In the genomic region with DNA sequence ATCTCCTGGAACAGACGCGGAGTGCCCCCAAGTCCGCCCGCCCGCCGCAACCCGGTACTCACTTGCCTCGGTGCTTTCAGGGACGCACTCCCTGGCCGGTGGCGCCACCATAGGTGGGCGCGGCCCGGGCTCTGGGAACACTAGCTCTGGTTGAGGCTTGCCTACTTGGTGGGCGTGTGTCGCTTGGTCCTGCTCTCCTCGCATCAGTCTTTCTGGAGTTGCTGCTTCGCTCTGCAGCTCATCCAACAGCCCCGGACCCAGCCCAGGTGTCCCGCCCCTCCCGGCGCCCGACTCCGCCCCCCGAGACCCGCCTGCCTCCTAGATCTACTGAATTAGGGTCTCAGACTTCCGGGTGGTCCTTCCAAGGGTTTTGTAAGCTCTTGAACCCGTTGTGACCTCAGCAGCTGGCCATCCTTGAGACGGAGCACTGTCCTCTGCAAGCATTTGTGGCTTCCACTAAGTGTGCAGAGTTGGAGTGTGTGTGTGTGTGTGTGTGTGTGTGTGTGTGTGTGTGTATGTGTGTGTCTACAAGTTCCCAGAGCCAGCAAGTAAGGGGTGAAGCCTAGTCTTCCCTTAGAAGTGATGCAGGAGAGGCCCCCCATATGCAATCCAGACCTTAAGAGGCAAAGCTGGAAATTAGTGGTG, we compare ENCODE assay signal across 8 mouse cellular contexts. TPM values are rescaled to one million over a fixed set of nuclear protein-coding genes. Genes with fewer than 3 reads are reported as not detected.
DNase-seq lines count a peak whose midpoint lies in the region; ATAC-seq and TF ChIP-seq lines count a peak whose summit lies in the region.

A gene (minus strand): TSS at position 254 of the 645 bp plus-strand sequence.

- under 1% methylated on average over 29 of the region's 29 CpGs for WGBS in lung, embryonic 15.5 days
- 1% methylated on average over 29 of the region's 29 CpGs for WGBS in embryonic facial prominence, embryonic 10.5 days
- WGBS in heart, postnatal 0 days = 2% methylated on average over 29 of the region's 29 CpGs
- 2% methylated on average over 29 of the region's 29 CpGs for WGBS in liver, embryonic 13.5 days (ENCODE audit: insufficient replicate concordance)
- WGBS in stomach, embryonic 15.5 days = 2% methylated on average over 29 of the region's 29 CpGs

- H3K27ac ChIP-seq in lung, embryonic 15.5 days = no peak within 1 kb of the TSS
- H3K27ac ChIP-seq in embryonic facial prominence, embryonic 10.5 days (replicated peaks) = peak within 1 kb of the TSS; percentile 2; the same call in 1 of the 2 replicates
- no peak within 1 kb of the TSS for H3K27ac ChIP-seq in heart, postnatal 0 days (ENCODE audit: low read depth)
- H3K27ac ChIP-seq in liver, embryonic 13.5 days = no peak within 1 kb of the TSS
- H3K27ac ChIP-seq in stomach, embryonic 15.5 days = no peak within 1 kb of the TSS

- peak; percentile 44; the same call in 1 of the 2 replicates for ATAC-seq in lung, embryonic 15.5 days (ENCODE audit: borderline replicate concordance, extremely low read depth, low FRiP score, low TSS enrichment)
- ATAC-seq in heart, postnatal 0 days (ENCODE audit: insufficient read depth, low read depth) = peak; percentile 24; the same call in 1 of the 2 replicates
- ATAC-seq in liver, embryonic 13.5 days (ENCODE audit: low read depth) = no peak; the same call in 1 of the 2 replicates
- ATAC-seq in stomach, embryonic 15.5 days (ENCODE audit: insufficient read depth, low FRiP score, low read depth) = peak; percentile 43; the same call in 1 of the 2 replicates

- TF ChIP-seq EP300 in heart, postnatal 0 days (IDR thresholded peaks at IDR 0.05; ENCODE audit: low read depth) = no peak

- peaks cover 19% of the 10 kb centered on the region for H3K27me3 ChIP-seq in lung, embryonic 15.5 days
- peaks cover 59% of the 10 kb centered on the region for H3K27me3 ChIP-seq in embryonic facial prominence, embryonic 10.5 days (replicated peaks; ENCODE audit: low read depth, poor library complexity, severe bottlenecking)
- H3K27me3 ChIP-seq in heart, postnatal 0 days (ENCODE audit: control insufficient read depth, insufficient read depth, low read length) = peaks cover 15% of the 10 kb centered on the region
- H3K27me3 ChIP-seq in liver, embryonic 13.5 days = peaks cover 53% of the 10 kb centered on the region
- H3K27me3 ChIP-seq in stomach, embryonic 15.5 days (replicated peaks) = peaks cover 7% of the 10 kb centered on the region

- H3K4me3 ChIP-seq in lung, embryonic 15.5 days = peak within 1 kb of the TSS; percentile 45
- H3K4me3 ChIP-seq in embryonic facial prominence, embryonic 10.5 days = peak within 1 kb of the TSS; percentile 70
- H3K4me3 ChIP-seq in heart, postnatal 0 days (ENCODE audit: low read depth, low read length) = peak within 1 kb of the TSS; percentile 52
- H3K4me3 ChIP-seq in liver, embryonic 13.5 days (replicated peaks) = peak within 1 kb of the TSS; percentile 48
- peak within 1 kb of the TSS; percentile 46 for H3K4me3 ChIP-seq in stomach, embryonic 15.5 days (replicated peaks)

- H3K36me3 ChIP-seq in lung, embryonic 15.5 days = no peaks in the 10 kb centered on the region
- H3K36me3 ChIP-seq in embryonic facial prominence, embryonic 10.5 days (replicated peaks) = no peaks in the 10 kb centered on the region
- no peaks in the 10 kb centered on the region for H3K36me3 ChIP-seq in heart, postnatal 0 days (replicated peaks; ENCODE audit: control insufficient read depth, insufficient read depth, low read length)
- H3K36me3 ChIP-seq in liver, embryonic 13.5 days = no peaks in the 10 kb centered on the region
- no peaks in the 10 kb centered on the region for H3K36me3 ChIP-seq in stomach, embryonic 15.5 days

- no peaks in the 10 kb centered on the region for H3K9me3 ChIP-seq in lung, embryonic 15.5 days
- H3K9me3 ChIP-seq in embryonic facial prominence, embryonic 10.5 days = no peaks in the 10 kb centered on the region
- no peaks in the 10 kb centered on the region for H3K9me3 ChIP-seq in heart, postnatal 0 days (replicated peaks; ENCODE audit: control insufficient read depth, low read length)
- no peaks in the 10 kb centered on the region for H3K9me3 ChIP-seq in liver, embryonic 13.5 days (replicated peaks)
- no peaks in the 10 kb centered on the region for H3K9me3 ChIP-seq in stomach, embryonic 15.5 days

- TF ChIP-seq CTCF in heart, postnatal 0 days (IDR thresholded peaks at IDR 0.05; ENCODE audit: low read depth) = no peak

- H3K4me1 ChIP-seq in lung, embryonic 15.5 days = peaks cover 13% of the 10 kb centered on the region
- H3K4me1 ChIP-seq in embryonic facial prominence, embryonic 10.5 days = peaks cover 16% of the 10 kb centered on the region
- 0 out of 2 replicates have a peak, but pooled peaks cover 8% of the 10 kb centered on the region for H3K4me1 ChIP-seq in heart, postnatal 0 days (ENCODE audit: control insufficient read depth, insufficient read depth)
- H3K4me1 ChIP-seq in liver, embryonic 13.5 days (replicated peaks) = 0 out of 2 replicates have a peak, but pooled peaks cover 7% of the 10 kb centered on the region
- peaks cover 5% of the 10 kb centered on the region; the same call in 1 of the 2 replicates for H3K4me1 ChIP-seq in stomach, embryonic 15.5 days

- H3K9ac ChIP-seq in lung, embryonic 15.5 days = peak within 1 kb of the TSS; percentile 6; the same call in 1 of the 2 replicates
- H3K9ac ChIP-seq in heart, postnatal 0 days (replicated peaks; ENCODE audit: low read depth, low read length) = peak within 1 kb of the TSS; percentile 16; the same call in 1 of the 2 replicates
- no peak within 1 kb of the TSS for H3K9ac ChIP-seq in liver, embryonic 13.5 days
- no peak within 1 kb of the TSS for H3K9ac ChIP-seq in stomach, embryonic 15.5 days

- no peak for DNase-seq in lung, postnatal 14 days
- peak; percentile 72 for DNase-seq in embryonic facial prominence, embryonic 10.5 days (ENCODE audit: low spot score)
- DNase-seq in heart, postnatal 0 days (ENCODE audit: low spot score) = no peak
- DNase-seq in liver, embryonic 13.5 days = no peak
- no peak for DNase-seq in ovary, postnatal 14 days (ENCODE audit: low spot score)
- no peak for DNase-seq in T-cell, adult 2 months (ENCODE audit: low spot score)

- peak within 1 kb of the TSS; percentile 97 for H3K4me2 ChIP-seq in lung, embryonic 15.5 days
- peak within 1 kb of the TSS; percentile 91 for H3K4me2 ChIP-seq in heart, postnatal 0 days (ENCODE audit: low read depth, low read length)
- peak within 1 kb of the TSS; percentile 67 for H3K4me2 ChIP-seq in liver, embryonic 13.5 days
- peak within 1 kb of the TSS; percentile 95 for H3K4me2 ChIP-seq in stomach, embryonic 15.5 days

RNA-seq across cellular contexts. Expression of the gene that starts here (rescaled TPM):
- polyA plus RNA-seq in lung, embryonic 15.5 days (2015; fragmentation: Nextera tagmentation; extraction: Ambion mirVana) = 0.25 and 0.31 TPM in 2 replicates
- 1.3 and 1.7 TPM in 2 replicates for polyA plus RNA-seq in embryonic facial prominence, embryonic 10.5 days (2016; fragmentation: Nextera tagmentation; extraction: Ambion mirVana)
- total RNA-seq in heart, postnatal 0 days (2014; rRNA removed; ENCODE audit: low replicate concordance) = 0.76 and 5.5 TPM in 2 replicates
- polyA plus RNA-seq in heart, postnatal 0 days (2015; fragmentation: Nextera tagmentation; extraction: Ambion mirVana) = 0.22 and 0.30 TPM in 2 replicates
- polyA plus RNA-seq in liver, embryonic 13.5 days (2015; fragmentation: Nextera tagmentation; extraction: Ambion mirVana) = 0.20 and 0.24 TPM in 2 replicates
- 0.27 and 0.57 TPM in 2 replicates for polyA plus RNA-seq in stomach, embryonic 15.5 days (2015; fragmentation: Nextera tagmentation; extraction: Ambion mirVana)

Comparison
In these comparisons a context has a peak if more than half of its experiments do, and no peak if none do; other contexts are left out.
1. Peak in ATAC-seq, H3K4me3 ChIP-seq, H3K9ac ChIP-seq and H3K4me2 ChIP-seq in lung, embryonic 15.5 days; RNA of the gene not detected or under 1 TPM.
2. Peak in ATAC-seq, H3K4me3 ChIP-seq and H3K4me2 ChIP-seq in stomach, embryonic 15.5 days; RNA of the gene not detected or under 1 TPM.